ENCODE assay signal across 18 mouse cellular contexts in genomic region chr1:188333936-188334335, GRCm38 (mm10).
A peak's percentile ranks its signal among the peaks of the same experiment; 100 is the strongest.
DNase-seq lines count a peak whose midpoint lies in the region; ATAC-seq lines count a peak whose summit lies in the region.
"Had no signal": no experiment of that assay in that cellular context is flagged by ENCODE, and none has a peak within 500 bp of the region (broad histone marks: within the 10 kb centered on the region; RNA-seq: fewer than 3 reads in every experiment).

No protein-coding gene starts in this region.

- H3K36me3 ChIP-seq in hindbrain, embryonic 15.5 days, result no peaks in the 10 kb centered on the region
- H3K36me3 ChIP-seq in hindbrain, embryonic 11.5 days (ENCODE audit: control insufficient read depth, insufficient read depth, low read length), result no peaks in the 10 kb centered on the region
- H3K36me3 ChIP-seq: limb, embryonic 10.5 days; neural tube, embryonic 12.5 days had no signal

- no peak overlapping the region for H3K4me2 ChIP-seq in hindbrain, embryonic 15.5 days
- no peak overlapping the region for H3K4me2 ChIP-seq in hindbrain, embryonic 11.5 days (replicated peaks; ENCODE audit: low read depth, low read length)
- H3K4me2 ChIP-seq: neural tube, embryonic 12.5 days had no signal

- WGBS in hindbrain, embryonic 15.5 days, result 48% methylated on average over 2 of the region's 2 CpGs
- WGBS in hindbrain, embryonic 11.5 days, result 80% methylated on average over 2 of the region's 2 CpGs

- no peak overlapping the region for H3K9ac ChIP-seq in hindbrain, embryonic 15.5 days
- H3K9ac ChIP-seq in hindbrain, embryonic 11.5 days (ENCODE audit: low read depth, low read length), result no peak overlapping the region
- H3K9ac ChIP-seq: liver, postnatal 0 days; neural tube, embryonic 12.5 days had no signal

- H3K9me3 ChIP-seq in hindbrain, embryonic 15.5 days, result no peaks in the 10 kb centered on the region
- no peaks in the 10 kb centered on the region for H3K9me3 ChIP-seq in hindbrain, embryonic 11.5 days (ENCODE audit: control insufficient read depth, low read length)
- H3K9me3 ChIP-seq: limb, embryonic 10.5 days; megakaryocyte, embryonic 14.5 days; neural tube, embryonic 12.5 days had no signal

- H3K27ac ChIP-seq in hindbrain, embryonic 15.5 days (replicated peaks), result no peak overlapping the region
- H3K27ac ChIP-seq in hindbrain, embryonic 11.5 days (ENCODE audit: low read depth, low read length), result no peak overlapping the region
- H3K27ac ChIP-seq: limb, embryonic 10.5 days; neural tube, embryonic 12.5 days had no signal

- H3K4me1 ChIP-seq in hindbrain, embryonic 15.5 days (replicated peaks), result no peaks in the 10 kb centered on the region
- H3K4me1 ChIP-seq in hindbrain, embryonic 11.5 days (replicated peaks; ENCODE audit: control insufficient read depth, insufficient read depth, low read length), result no peaks in the 10 kb centered on the region
- H3K4me1 ChIP-seq: neural tube, embryonic 12.5 days had no signal

- H3K4me3 ChIP-seq in hindbrain, embryonic 15.5 days, result no peak overlapping the region
- H3K4me3 ChIP-seq in hindbrain, embryonic 11.5 days (ENCODE audit: low read depth, low read length), result no peak overlapping the region
- H3K4me3 ChIP-seq: limb, embryonic 10.5 days; megakaryocyte, embryonic 14.5 days; neural tube, embryonic 12.5 days had no signal

- peak; percentile 8 for DNase-seq in cerebellum, adult 11-12 months
- DNase-seq in hindbrain, embryonic 11.5 days (ENCODE audit: low spot score), result no peak
- DNase-seq in Muller cell, postnatal 12 days (ENCODE audit: inconsistent ontology term), result peak; percentile 75
- DNase-seq in cerebellum, postnatal 36 days, result peak; percentile 9 to 14
- DNase-seq in kidney, postnatal 4 days, result no peak
- DNase-seq: adrenal gland, adult 8-10 months; liver, postnatal 0 days; right cerebral cortex, postnatal 25 days; thymus, adult 18-20 months; thymus, postnatal 4 days had no signal

- H3K27me3 ChIP-seq in hindbrain, embryonic 15.5 days, result no peaks in the 10 kb centered on the region
- H3K27me3 ChIP-seq in hindbrain, embryonic 11.5 days (ENCODE audit: control insufficient read depth, insufficient read depth, low read length), result no peaks in the 10 kb centered on the region
- H3K27me3 ChIP-seq: megakaryocyte, embryonic 14.5 days; neural tube, embryonic 12.5 days had no signal

- no peak for ATAC-seq in cerebellum, adult (ENCODE audit: insufficient number of reproducible peaks, low FRiP score, low TSS enrichment)
- peak; percentile 66; the same call in 1 of the 2 replicates for ATAC-seq in hindbrain, embryonic 15.5 days (ENCODE audit: low FRiP score, low read depth)
- no peak for ATAC-seq in hindbrain, embryonic 11.5 days (ENCODE audit: low FRiP score)
- no peak for ATAC-seq in erythroblast, adult 5-6 weeks (replicated peaks; ENCODE audit: low FRiP score, poor library complexity, severe bottlenecking)
- ATAC-seq: intestine, postnatal 0 days; liver, postnatal 0 days; Patski had no signal

Comparison
In these comparisons a context has a peak if more than half of its experiments do, and no peak if none do; other contexts are left out.
1. DNase-seq: peak in cerebellum, adult 11-12 months (single experiment), Muller cell, postnatal 12 days (single experiment) and cerebellum, postnatal 36 days (2 of 2); none in hindbrain, embryonic 11.5 days (single experiment) and kidney, postnatal 4 days (0 of 2).